Mouse (Mus musculus) spleen, adult 2 months (tissue): Measurements from ENCODE around the gene Tgtp1.
"Not testable (repeated sequence)": the region's sequence is repeated elsewhere in the genome, so short reads cannot be mapped to it uniquely, and the experiment has no call there.

Experiments
- CTCF ChIP-seq: fragments of 200-500 bp; IDR thresholded peaks from 2 replicates; pipeline ENCODE4 v1.5.1; 2011; ENCODE audit warnings: mild to moderate bottlenecking, inconsistent platforms; ENCODE audit not compliant: insufficient read depth, insufficient read length, insufficient replicate concordance; ENCODE audit errors: extremely low read depth
- POLR2A ChIP-seq: fragments of 200-500 bp; IDR thresholded peaks from 2 replicates; pipeline ENCODE4 v1.6.1; 2011; ENCODE audit warnings: low read depth, low read length, inconsistent platforms

- not testable (repeated sequence) for TF ChIP-seq CTCF, POLR2A
Measured at GRCm38 (mm10) chr11:48988219-48988618, 5.8 kb downstream of the Tgtp1 start.
